Mouse (Mus musculus) heart, adult 2 months (tissue): ENCODE measurements around the gene Hacl1. TPM values are rescaled to one million over a fixed set of nuclear protein-coding genes. Genes with fewer than 3 reads are reported as not detected.
A peak's percentile ranks its signal among the peaks of the same experiment; 100 is the strongest.

ENCODE experiments used
- DNase-seq, 2 experiments: peaks; one replicate each; pipeline ENCODE4 v3.0.0; 2021
- H3K27ac ChIP-seq: fragments of 200-600 bp; 2 replicates; pipeline ENCODE4 v1.8.1; 2022
- H3K27me3 ChIP-seq: fragments of 200-500 bp; 2 replicates; pipeline ENCODE4 v1.6.1; 2012; ENCODE audit warnings: mild to moderate bottlenecking, low read length, inconsistent platforms, mixed read lengths; ENCODE audit not compliant: control insufficient read depth, insufficient read depth
- H3K36me3 ChIP-seq: fragments of 200-500 bp; 2 replicates; pipeline ENCODE4 v1.6.1; 2012; ENCODE audit warnings: low read length, inconsistent platforms; ENCODE audit not compliant: control insufficient read depth, insufficient read depth
- H3K4me1 ChIP-seq: fragments of 200-500 bp; 2 replicates; pipeline ENCODE4 v1.6.1; 2011; ENCODE audit warnings: low read length; ENCODE audit not compliant: control insufficient read depth, insufficient read depth
- H3K4me3 ChIP-seq: fragments of 200-600 bp; 2 replicates; pipeline ENCODE4 v1.8.1; 2022
- H3K79me2 ChIP-seq: fragments of 200-500 bp; replicated peaks from 2 replicates; pipeline ENCODE4 v1.6.1; 2012; ENCODE audit warnings: mild to moderate bottlenecking, inconsistent platforms, low read length, moderate library complexity, mixed read lengths; ENCODE audit not compliant: control insufficient read depth, insufficient read depth
- H3K9ac ChIP-seq: fragments of 200-500 bp; 2 replicates; pipeline ENCODE4 v1.6.1; 2012; ENCODE audit warnings: low read depth, mild to moderate bottlenecking, control low read depth, inconsistent platforms, low read length, mixed read lengths
- CTCF ChIP-seq: fragments of 200-600 bp; IDR thresholded peaks from 2 replicates; pipeline ENCODE4 v1.8.1; 2022; ENCODE audit warnings: antibody characterized with exemption, mild to moderate bottlenecking, moderate library complexity
- EP300 ChIP-seq: fragments of 200-500 bp; IDR thresholded peaks from 2 replicates; pipeline ENCODE4 v1.6.1; 2011; ENCODE audit warnings: low read depth, low read length, control low read depth; ENCODE audit not compliant: insufficient read depth
- POLR2A ChIP-seq: fragments of 200-500 bp; IDR thresholded peaks from 2 replicates; pipeline ENCODE4 v1.6.1; 2011; ENCODE audit warnings: mild to moderate bottlenecking, low read depth, low read length, control low read depth; ENCODE audit not compliant: insufficient read depth
- WGBS: fragments of 180-500 bp; shearing (Covaris S2); methylation state at CpG from one replicate; pipeline ENCODE4 v1.1.7; 2018; 5-methylcytosine and 5-hydroxymethylcytosine counted together
- intact Hi-C: fragments of 180-260 bp; cut with DNase I; formaldehyde crosslinking; loops from one replicate; pipeline ENCODE4 v1.15.1; 2025
- polyA plus RNA-seq: library from polyadenylated mRNA; depleted of rRNA; stranded (reverse); fragments of >200 nt; gene quantifications from 2 replicates; pipeline ENCODE4 v1.2.3, GENCODE M21; 2012
- total RNA-seq, 2 experiments: library from RNA; stranded (reverse); gene quantifications; 2 replicates each; pipeline ENCODE4 v1.2.3; 2021

The Hacl1 gene
- total and polyA plus RNA-seq, 3 experiments = 8.2 to 11.2 (median 10.1) TPM

DNA sequence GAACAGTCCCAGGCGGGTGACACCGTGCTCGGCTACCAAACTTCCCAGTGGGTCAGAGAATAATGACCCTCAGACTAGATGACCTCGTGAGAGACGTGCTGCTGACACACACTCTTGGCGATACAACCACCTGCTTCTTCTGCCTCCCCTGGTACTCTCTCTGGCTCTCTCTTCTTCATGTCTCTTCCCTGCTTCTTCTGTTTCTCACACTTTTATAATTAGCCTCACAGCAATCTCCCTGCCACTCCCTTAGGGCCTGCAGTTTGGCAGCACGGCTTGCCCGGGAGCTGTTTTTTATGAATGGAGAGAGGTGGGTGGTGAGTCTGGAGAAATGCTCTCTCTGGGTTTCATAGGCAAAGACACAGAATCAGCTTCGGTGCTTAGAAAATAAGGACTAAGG, 65.2 kb downstream of the Hacl1 start:
- 53% methylated on average over 9 of the region's 9 CpGs for WGBS
- Histone ChIP-seq H3K27ac (peak overlapping the region; percentile 13; the same call in 1 of the 2 replicates), H3K9ac (no peak overlapping the region), H3K27me3 (no peaks in the 10 kb centered on the region), H3K36me3 (no peaks in the 10 kb centered on the region), H3K79me2 (no peaks in the 10 kb centered on the region), H3K4me1 (no peaks in the 10 kb centered on the region; the same call in 1 of the 2 replicates), H3K4me3 (peak overlapping the region; percentile 36; the same call in 1 of the 2 replicates)
- intact Hi-C loops = no loop called here
- TF ChIP-seq POLR2A (no peak), CTCF (no peak), EP300 (no peak)
- no peak for DNase-seq

DNA sequence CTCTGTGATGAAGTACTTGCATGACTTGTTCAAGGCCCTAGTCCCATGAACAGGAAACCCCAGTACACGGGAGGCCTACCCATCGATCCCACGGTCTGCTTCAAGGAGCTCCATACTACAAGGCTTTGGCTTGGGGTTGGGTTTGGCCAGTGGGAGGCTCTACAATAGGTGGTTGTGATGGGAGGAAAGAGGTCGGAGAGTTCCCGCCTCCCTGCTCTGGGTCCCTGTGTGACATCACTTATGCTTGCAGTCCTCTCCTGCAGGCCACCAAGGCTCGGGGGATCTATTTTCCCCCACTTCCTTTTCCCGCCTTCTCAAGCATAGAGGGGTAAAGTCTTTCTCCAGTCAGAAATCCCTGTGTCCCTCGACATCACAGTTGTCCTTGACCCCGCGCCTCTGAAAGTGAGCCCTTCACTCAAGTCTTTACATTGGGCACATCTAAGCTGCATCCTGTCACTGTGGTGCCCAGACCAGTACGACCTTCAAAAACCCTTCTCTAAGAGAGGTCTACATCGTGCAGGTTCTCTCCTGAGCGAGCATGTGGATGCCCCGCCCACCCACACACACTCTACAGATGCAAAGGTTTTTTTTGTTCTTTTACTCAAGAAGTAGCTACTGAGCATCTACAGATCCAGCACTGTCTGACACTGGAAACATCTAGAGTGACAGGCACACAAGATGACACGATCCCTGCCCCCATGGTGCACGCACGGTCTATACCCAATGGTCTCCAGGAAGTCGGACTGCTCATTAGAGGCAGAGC, 66.0 kb downstream of the Hacl1 start:
- H3K9ac ChIP-seq = no peak overlapping the region
- intact Hi-C loops = no loop called here
- DNase-seq = no peak
- no peaks in the 10 kb centered on the region for H3K36me3 ChIP-seq
- H3K27ac ChIP-seq = no peak overlapping the region
- H3K27me3 ChIP-seq = no peaks in the 10 kb centered on the region
- no peaks in the 10 kb centered on the region; the same call in 1 of the 2 replicates for H3K4me1 ChIP-seq
- H3K4me3 ChIP-seq = no peak overlapping the region
- TF ChIP-seq POLR2A (no peak), EP300 (no peak), CTCF (no peak)
- H3K79me2 ChIP-seq = no peaks in the 10 kb centered on the region
- 88% methylated on average over 18 of the region's 18 CpGs for WGBS

DNA sequence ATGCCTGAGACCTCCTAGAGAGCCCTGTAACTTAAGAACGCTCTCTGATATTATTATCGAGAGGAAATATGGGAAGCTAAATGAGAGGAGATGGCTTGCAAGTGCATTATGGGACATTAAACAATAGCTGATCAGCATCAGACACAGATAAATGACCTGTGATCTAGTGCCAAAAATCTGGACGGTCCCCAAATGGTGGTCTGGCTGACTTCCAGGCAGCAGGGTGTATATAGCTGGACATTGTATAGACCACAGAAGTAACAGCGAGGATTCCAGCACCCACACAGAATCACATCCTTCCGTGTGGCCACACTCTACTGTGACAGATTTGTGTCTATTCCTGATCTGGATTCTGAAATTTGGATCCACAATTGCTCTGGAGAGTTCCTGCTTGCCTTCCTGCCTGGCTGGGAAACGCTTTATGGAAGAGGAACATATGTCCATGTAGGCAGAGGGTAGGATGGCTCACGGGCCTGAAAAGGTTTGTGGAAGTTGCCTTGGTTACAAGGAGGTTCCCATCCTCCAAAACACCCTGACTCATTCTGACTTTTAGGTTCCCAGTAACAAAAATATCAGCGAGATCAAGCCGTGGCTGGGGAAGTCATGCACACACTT, 68.4 kb downstream of the Hacl1 start:
- Histone ChIP-seq H3K9ac (no peak overlapping the region), H3K79me2 (no peaks in the 10 kb centered on the region), H3K36me3 (no peaks in the 10 kb centered on the region), H3K4me1 (no peaks in the 10 kb centered on the region; the same call in 1 of the 2 replicates), H3K4me3 (no peak overlapping the region), H3K27me3 (no peaks in the 10 kb centered on the region), H3K27ac (no peak overlapping the region)
- TF ChIP-seq CTCF (no peak), POLR2A (no peak)
- 42% methylated on average over 9 of the region's 9 CpGs for WGBS
- no peak for DNase-seq
- intact Hi-C loops = no loop called here

DNA sequence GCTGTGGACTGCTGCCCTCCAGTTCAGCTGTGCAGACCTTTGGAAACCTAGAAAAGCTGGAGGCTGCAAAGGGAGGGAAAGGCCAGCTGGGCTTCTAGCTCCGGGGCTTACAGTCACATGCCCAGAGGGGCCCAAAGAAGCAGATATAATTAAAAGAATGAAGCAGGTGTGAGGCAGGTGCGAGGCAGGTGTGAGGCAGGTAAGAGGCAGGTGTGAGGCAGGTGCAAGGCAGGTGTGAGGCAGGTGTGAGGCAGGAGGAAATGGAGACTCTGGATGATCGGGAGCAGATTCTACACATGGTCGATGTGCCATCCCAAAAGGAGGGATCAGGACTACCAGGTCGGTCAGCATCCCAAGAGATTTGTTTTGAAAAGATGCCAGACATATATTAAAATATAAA, 69.7 kb downstream of the Hacl1 start:
- no peaks in the 10 kb centered on the region; the same call in 1 of the 2 replicates for H3K4me1 ChIP-seq
- H3K36me3 ChIP-seq = no peaks in the 10 kb centered on the region
- no peak for DNase-seq
- H3K79me2 ChIP-seq = no peaks in the 10 kb centered on the region
- no peak for TF ChIP-seq EP300
- no peaks in the 10 kb centered on the region for H3K27me3 ChIP-seq
- 94% methylated on average over 5 of the region's 5 CpGs for WGBS
- H3K9ac ChIP-seq = no peak overlapping the region
- H3K27ac ChIP-seq = no peak overlapping the region
- no peak overlapping the region for H3K4me3 ChIP-seq
- intact Hi-C loops = no loop called here

DNA sequence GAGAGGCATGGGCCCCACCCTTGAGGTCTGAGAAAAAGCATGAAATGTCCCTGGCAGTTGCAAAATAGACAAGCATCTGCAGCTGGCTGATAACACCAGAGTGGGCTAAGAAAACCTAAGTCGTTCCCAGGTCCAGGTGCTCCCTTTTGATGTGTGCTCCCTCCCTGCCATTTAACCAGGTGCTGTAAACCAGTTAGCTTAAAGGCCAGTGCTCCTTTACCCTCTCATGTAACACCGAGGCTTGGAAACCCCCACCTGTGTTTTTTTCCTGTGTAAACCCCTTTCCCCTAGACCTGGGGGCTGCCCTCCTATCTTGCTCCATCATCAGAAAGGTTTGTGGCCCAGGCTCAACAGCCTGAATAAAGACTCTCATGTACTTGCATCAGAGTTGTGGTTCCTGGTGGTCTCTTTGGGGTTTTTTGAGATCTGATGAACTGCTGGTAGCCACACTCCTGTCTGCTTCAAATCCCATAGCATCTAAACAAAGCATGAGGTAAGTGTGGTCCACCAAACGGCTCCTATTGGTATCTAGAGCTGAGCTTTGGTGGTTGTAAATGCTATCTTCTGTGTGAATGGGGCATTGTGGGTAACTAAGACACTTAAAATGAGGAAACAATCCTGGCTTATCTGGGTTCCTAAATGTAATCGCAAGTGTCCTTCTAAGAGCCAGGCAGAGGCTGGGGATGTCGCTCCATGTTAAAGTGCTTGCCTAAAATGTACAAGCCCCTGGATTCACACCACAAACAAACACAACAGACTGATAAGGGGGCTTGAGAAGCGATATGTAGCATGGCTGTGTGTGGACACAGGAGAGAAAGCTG, 70.7 kb downstream of the Hacl1 start:
- WGBS = 54% methylated on average over 6 of the region's 6 CpGs
- no peaks in the 10 kb centered on the region for H3K36me3 ChIP-seq
- TF ChIP-seq POLR2A = no peak
- H3K4me3 ChIP-seq = no peak overlapping the region
- no peaks in the 10 kb centered on the region for H3K27me3 ChIP-seq
- H3K9ac ChIP-seq = no peak overlapping the region
- intact Hi-C loops = no loop called here
- no peaks in the 10 kb centered on the region; the same call in 1 of the 2 replicates for H3K4me1 ChIP-seq
- DNase-seq = no peak
- no peak overlapping the region for H3K27ac ChIP-seq
- H3K79me2 ChIP-seq = no peaks in the 10 kb centered on the region
